Mouse (Mus musculus): ENCODE measurements at regions not wholly inside any gene's neighbourhood (a gene's known extent, or its start where the extent isn't known, plus 50 kb on each side); places are given as distances from the start of the nearest gene placed in this dataset.

- H3K4me3 ChIP-seq = no peak overlapping the region
- peaks cover 21% of the 10 kb centered on the region for H3K4me1 ChIP-seq
- no peaks in the 10 kb centered on the region for H3K36me3 ChIP-seq
- DNase-seq (ENCODE audit: low spot score) = no peak
- 69% methylated on average over 6 of the region's 6 CpGs for WGBS
- peak overlapping the region; percentile 64; the same call in 1 of the 2 replicates for H3K27ac ChIP-seq
- no peaks in the 10 kb centered on the region for H3K9me3 ChIP-seq (replicated peaks)
- H3K27me3 ChIP-seq (ENCODE audit: low read depth, poor library complexity, severe bottlenecking) = no peaks in the 10 kb centered on the region
These were observed 317.0 kb upstream of the Pard3b start for GRCm38 (mm10) chr1:61321513-61322145.

GRCm38 (mm10) chr1:61331456-61331855 lies 307.2 kb upstream of the Pard3b start:
- no peak overlapping the region for H3K4me3 ChIP-seq
- DNase-seq (ENCODE audit: low spot score) = no peak
- 71% methylated on average over 2 of the region's 2 CpGs for WGBS
- no peaks in the 10 kb centered on the region for H3K27me3 ChIP-seq (ENCODE audit: low read depth, poor library complexity, severe bottlenecking)
- H3K27ac ChIP-seq = no peak overlapping the region
- H3K36me3 ChIP-seq = no peaks in the 10 kb centered on the region
- H3K9me3 ChIP-seq (replicated peaks) = no peaks in the 10 kb centered on the region
- H3K4me1 ChIP-seq = peaks cover 20% of the 10 kb centered on the region

- no peaks in the 10 kb centered on the region for H3K9me3 ChIP-seq (replicated peaks)
- H3K27ac ChIP-seq = no peak overlapping the region
- no peaks in the 10 kb centered on the region for H3K36me3 ChIP-seq
- H3K4me1 ChIP-seq = peaks cover 20% of the 10 kb centered on the region
- H3K4me3 ChIP-seq = no peak overlapping the region
- no peaks in the 10 kb centered on the region for H3K27me3 ChIP-seq (ENCODE audit: low read depth, poor library complexity, severe bottlenecking)
- DNase-seq (ENCODE audit: low spot score) = no peak
- WGBS = 55% methylated on average over 3 of the region's 3 CpGs
These were observed 306.7 kb upstream of the Pard3b start for GRCm38 (mm10) chr1:61331906-61332305.

- Histone ChIP-seq H3K9me3 (replicated peaks) (no peaks in the 10 kb centered on the region), H3K27me3 (ENCODE audit: low read depth, poor library complexity, severe bottlenecking) (no peaks in the 10 kb centered on the region), H3K4me3 (no peak overlapping the region), H3K4me1 (peaks cover 14% of the 10 kb centered on the region), H3K36me3 (no peaks in the 10 kb centered on the region), H3K27ac (no peak overlapping the region)
- 92% methylated on average over 2 of the region's 2 CpGs for WGBS
- DNase-seq (ENCODE audit: low spot score) = no peak
These were observed 302.3 kb upstream of the Pard3b start for GRCm38 (mm10) chr1:61336367-61336766.

GRCm38 (mm10) chr1:61352921-61353320 lies 285.7 kb upstream of the Pard3b start:
- 82% methylated on average over 1 of the region's 1 CpGs for WGBS

GRCm38 (mm10) chr1:61353481-61353880 lies 285.1 kb upstream of the Pard3b start:
- no peaks in the 10 kb centered on the region for H3K9me3 ChIP-seq (replicated peaks)
- WGBS = 13% methylated on average over 3 of the region's 3 CpGs
- peaks cover 36% of the 10 kb centered on the region for H3K4me1 ChIP-seq
- H3K27ac ChIP-seq = no peak overlapping the region
- H3K4me3 ChIP-seq = no peak overlapping the region
- H3K27me3 ChIP-seq (ENCODE audit: low read depth, poor library complexity, severe bottlenecking) = no peaks in the 10 kb centered on the region
- no peaks in the 10 kb centered on the region for H3K36me3 ChIP-seq
- no peak for DNase-seq (ENCODE audit: low spot score)

More at GRCm38 (mm10) chr1:61352921-61353320, 285.7 kb upstream of the Pard3b start:
- H3K27ac ChIP-seq = no peak overlapping the region
- no peaks in the 10 kb centered on the region for H3K36me3 ChIP-seq
- H3K9me3 ChIP-seq (replicated peaks) = no peaks in the 10 kb centered on the region
- peaks cover 32% of the 10 kb centered on the region for H3K4me1 ChIP-seq
- no peak for DNase-seq (ENCODE audit: low spot score)
- no peaks in the 10 kb centered on the region for H3K27me3 ChIP-seq (ENCODE audit: low read depth, poor library complexity, severe bottlenecking)
- no peak overlapping the region for H3K4me3 ChIP-seq

GRCm38 (mm10) chr1:61355241-61355640 lies 283.4 kb upstream of the Pard3b start:
- Histone ChIP-seq H3K27me3 (ENCODE audit: low read depth, poor library complexity, severe bottlenecking) (no peaks in the 10 kb centered on the region), H3K4me3 (no peak overlapping the region), H3K36me3 (no peaks in the 10 kb centered on the region), H3K9me3 (replicated peaks) (no peaks in the 10 kb centered on the region), H3K4me1 (peaks cover 38% of the 10 kb centered on the region), H3K27ac (no peak overlapping the region)
- DNase-seq (ENCODE audit: low spot score) = no peak
- WGBS = 31% methylated on average over 5 of the region's 5 CpGs

- Histone ChIP-seq H3K9me3 (replicated peaks) (no peaks in the 10 kb centered on the region), H3K4me3 (no peak overlapping the region), H3K36me3 (no peaks in the 10 kb centered on the region), H3K27ac (no peak overlapping the region), H3K4me1 (peaks cover 24% of the 10 kb centered on the region), H3K27me3 (ENCODE audit: low read depth, poor library complexity, severe bottlenecking) (no peaks in the 10 kb centered on the region)
- DNase-seq (ENCODE audit: low spot score) = peak; percentile 35
- 53% methylated on average over 19 of the region's 19 CpGs for WGBS
These were observed 279.4 kb upstream of the Pard3b start for GRCm38 (mm10) chr1:61359011-61359930.

- DNase-seq (ENCODE audit: low spot score) = no peak
- no peak overlapping the region for H3K27ac ChIP-seq
- H3K36me3 ChIP-seq = 0 out of 2 replicates have a peak, but pooled peaks cover 3% of the 10 kb centered on the region
- no peaks in the 10 kb centered on the region; the same call in 1 of the 2 replicates for H3K9me3 ChIP-seq (replicated peaks)
- 77% methylated on average over 4 of the region's 4 CpGs for WGBS
- peaks cover 24% of the 10 kb centered on the region for H3K4me1 ChIP-seq
- no peaks in the 10 kb centered on the region for H3K27me3 ChIP-seq (ENCODE audit: low read depth, poor library complexity, severe bottlenecking)
- H3K4me3 ChIP-seq = no peak overlapping the region
These were observed 266.0 kb upstream of the Pard3b start for GRCm38 (mm10) chr1:61372581-61372980.

GRCm38 (mm10) chr1:61373661-61374491 lies 264.7 kb upstream of the Pard3b start:
- peaks cover 32% of the 10 kb centered on the region for H3K4me1 ChIP-seq
- DNase-seq (ENCODE audit: low spot score) = no peak
- 64% methylated on average over 17 of the region's 17 CpGs for WGBS
- 0 out of 2 replicates have a peak, but pooled peaks cover 3% of the 10 kb centered on the region for H3K36me3 ChIP-seq
- no peak overlapping the region for H3K4me3 ChIP-seq
- H3K9me3 ChIP-seq (replicated peaks) = no peaks in the 10 kb centered on the region; the same call in 1 of the 2 replicates
- peak overlapping the region; percentile 54 for H3K27ac ChIP-seq
- peaks cover 5% of the 10 kb centered on the region; the same call in 1 of the 2 replicates for H3K27me3 ChIP-seq (ENCODE audit: low read depth, poor library complexity, severe bottlenecking)

- 69% methylated on average over 4 of the region's 4 CpGs for WGBS
- Histone ChIP-seq H3K27me3 (ENCODE audit: low read depth, poor library complexity, severe bottlenecking) (peaks cover 5% of the 10 kb centered on the region; the same call in 1 of the 2 replicates), H3K4me3 (no peak overlapping the region), H3K4me1 (peaks cover 46% of the 10 kb centered on the region), H3K36me3 (0 out of 2 replicates have a peak, but pooled peaks cover 1% of the 10 kb centered on the region), H3K27ac (0 out of 2 replicates have a peak overlapping the region, but pooled peaks have one; percentile 7), H3K9me3 (replicated peaks) (no peaks in the 10 kb centered on the region)
- no peak for DNase-seq (ENCODE audit: low spot score)
These were observed 262.2 kb upstream of the Pard3b start for GRCm38 (mm10) chr1:61376417-61376816.

GRCm38 (mm10) chr1:61377070-61377469 lies 261.6 kb upstream of the Pard3b start:
- Histone ChIP-seq H3K27me3 (ENCODE audit: low read depth, poor library complexity, severe bottlenecking) (peaks cover 5% of the 10 kb centered on the region; the same call in 1 of the 2 replicates), H3K4me3 (no peak overlapping the region), H3K36me3 (no peaks in the 10 kb centered on the region), H3K27ac (no peak overlapping the region), H3K9me3 (replicated peaks) (no peaks in the 10 kb centered on the region), H3K4me1 (peaks cover 46% of the 10 kb centered on the region)
- WGBS = 3% methylated on average over 7 of the region's 7 CpGs
- DNase-seq (ENCODE audit: low spot score) = peak; percentile 85
